Mouse (Mus musculus) kidney, postnatal 0 days (tissue): ENCODE results near the gene 4932438H23Rik. TPM values are rescaled to one million over a fixed set of nuclear protein-coding genes. Genes with fewer than 3 reads are reported as not detected.
A peak's percentile ranks its signal among the peaks of the same experiment; 100 is the strongest.

Experiments used
- ATAC-seq: fragments of 200-750 bp; cut with Nextera tagmentation; replicated peaks from 2 replicates; pipeline ENCODE4 v1.8.0; 2017; ENCODE audit warnings: low read depth, moderate number of reproducible peaks, moderate TSS enrichment, moderate library complexity; ENCODE audit not compliant: low FRiP score
- DNase-seq: peaks from one replicate; pipeline ENCODE4 v3.0.0-alpha.2; 2016; ENCODE audit warnings: low spot score
- H3K27ac ChIP-seq: fragments of 300-500 bp; sonication (generic); 2 replicates; pipeline ENCODE4 v1.5.1; 2014; ENCODE audit warnings: mild to moderate bottlenecking
- H3K27me3 ChIP-seq: fragments of 300-500 bp; sonication (generic); 2 replicates; pipeline ENCODE4 v1.6.1; 2014; ENCODE audit warnings: low read length, mixed read lengths; ENCODE audit not compliant: insufficient read depth
- H3K36me3 ChIP-seq: fragments of 300-500 bp; sonication (generic); 2 replicates; pipeline ENCODE4 v1.6.1; 2014; ENCODE audit warnings: low read length, mixed read lengths; ENCODE audit not compliant: insufficient read depth
- H3K4me1 ChIP-seq: fragments of 300-500 bp; sonication (generic); replicated peaks from 2 replicates; pipeline ENCODE4 v1.6.1; 2014; ENCODE audit warnings: antibody characterized with exemption, low read length, mixed read lengths; ENCODE audit not compliant: insufficient read depth
- H3K4me2 ChIP-seq: fragments of 300-500 bp; sonication (generic); 2 replicates; pipeline ENCODE4 v1.6.1; 2014; ENCODE audit warnings: mild to moderate bottlenecking, low read length, moderate library complexity, mixed read lengths
- H3K4me3 ChIP-seq: fragments of 300-500 bp; sonication (generic); replicated peaks from 2 replicates; pipeline ENCODE4 v1.5.1; 2014; ENCODE audit warnings: low read depth, low read length
- H3K9ac ChIP-seq: fragments of 300-500 bp; sonication (generic); 2 replicates; pipeline ENCODE4 v1.6.1; 2014; ENCODE audit warnings: low read depth, low read length
- H3K9me3 ChIP-seq: fragments of 300-500 bp; sonication (generic); replicated peaks from 2 replicates; pipeline ENCODE4 v1.6.1; 2016; ENCODE audit warnings: low read length, inconsistent platforms, mixed read lengths
- CTCF ChIP-seq: IDR thresholded peaks from 2 replicates; pipeline ENCODE4 v1.5.1; 2016; ENCODE audit warnings: antibody characterized with exemption, low read depth, mild to moderate bottlenecking, moderate library complexity
- WGBS: fragments of 180-500 bp; shearing (Covaris S2); extraction: QIAGEN DNeasy Blood & Tissue Kit; methylation state at CpG from one replicate; pipeline ENCODE4 v1.1.7; 2014; 5-methylcytosine and 5-hydroxymethylcytosine counted together
- polyA plus RNA-seq: library from polyadenylated mRNA; unstranded; fragments of >200 nt; fragmentation: Nextera tagmentation; extraction: Ambion mirVana; gene quantifications from 2 replicates; pipeline ENCODE4 v1.2.1, GENCODE M21; 2015

Gene 4932438H23Rik
- polyA plus RNA-seq, 1 experiment from 2014 or later: 0.07 TPM

- no peak for ATAC-seq
- TF ChIP-seq CTCF: no peak
- Histone ChIP-seq H3K36me3 (peaks cover 75% of the 10 kb centered on the region), H3K4me3 (no peak overlapping the region), H3K4me2 (no peak overlapping the region), H3K27me3 (no peaks in the 10 kb centered on the region), H3K27ac (no peak overlapping the region), H3K4me1 (no peaks in the 10 kb centered on the region), H3K9ac (no peak overlapping the region), H3K9me3 (no peaks in the 10 kb centered on the region)
- no peak for DNase-seq
- 91% methylated on average over 2 of the region's 2 CpGs for WGBS
Measured at GRCm38 (mm10) chr16:91029901-91030300, 65.0 kb downstream of the 4932438H23Rik start.

GRCm38 (mm10) chr16:91029161-91029743, 65.7 kb downstream of the 4932438H23Rik start:
- Histone ChIP-seq H3K4me3 (no peak overlapping the region), H3K4me1 (no peaks in the 10 kb centered on the region), H3K9ac (no peak overlapping the region), H3K9me3 (no peaks in the 10 kb centered on the region), H3K27ac (no peak overlapping the region), H3K4me2 (no peak overlapping the region), H3K27me3 (no peaks in the 10 kb centered on the region), H3K36me3 (peaks cover 75% of the 10 kb centered on the region)
- DNase-seq (no peak), ATAC-seq (no peak)
- no peak for TF ChIP-seq CTCF
- 91% methylated on average over 8 of the region's 8 CpGs for WGBS

GRCm38 (mm10) chr16:91026290-91026689, 68.6 kb downstream of the 4932438H23Rik start:
- 89% methylated on average over 4 of the region's 4 CpGs for WGBS
- H3K27me3 ChIP-seq: no peaks in the 10 kb centered on the region
- H3K4me1 ChIP-seq: no peaks in the 10 kb centered on the region
- DNase-seq (no peak), ATAC-seq (no peak)
- H3K9me3 ChIP-seq: no peaks in the 10 kb centered on the region
- peaks cover 71% of the 10 kb centered on the region for H3K36me3 ChIP-seq
- no peak overlapping the region for H3K27ac ChIP-seq
- no peak for TF ChIP-seq CTCF
- H3K4me3 ChIP-seq: no peak overlapping the region
- no peak overlapping the region for H3K4me2 ChIP-seq
- H3K9ac ChIP-seq: no peak overlapping the region

GRCm38 (mm10) chr16:91023384-91023783, 71.5 kb downstream of the 4932438H23Rik start:
- H3K9me3 ChIP-seq: no peaks in the 10 kb centered on the region
- WGBS: 87% methylated on average over 1 of the region's 1 CpGs
- H3K9ac ChIP-seq: no peak overlapping the region
- peak; percentile 19 for DNase-seq
- no peak overlapping the region for H3K27ac ChIP-seq
- no peak for ATAC-seq
- H3K27me3 ChIP-seq: no peaks in the 10 kb centered on the region
- TF ChIP-seq CTCF: peak; percentile 67
- peaks cover 76% of the 10 kb centered on the region for H3K36me3 ChIP-seq
- H3K4me1 ChIP-seq: no peaks in the 10 kb centered on the region
- H3K4me3 ChIP-seq: no peak overlapping the region
- no peak overlapping the region for H3K4me2 ChIP-seq

GRCm38 (mm10) chr16:91020842-91021483, 74.0 kb downstream of the 4932438H23Rik start:
- H3K4me3 ChIP-seq: no peak overlapping the region
- no peaks in the 10 kb centered on the region for H3K27me3 ChIP-seq
- H3K27ac ChIP-seq: no peak overlapping the region
- H3K9me3 ChIP-seq: no peaks in the 10 kb centered on the region
- H3K4me1 ChIP-seq: no peaks in the 10 kb centered on the region
- TF ChIP-seq CTCF: no peak
- ATAC-seq (no peak), DNase-seq (no peak)
- no peak overlapping the region for H3K4me2 ChIP-seq
- WGBS: 89% methylated on average over 10 of the region's 10 CpGs
- H3K36me3 ChIP-seq: peaks cover 72% of the 10 kb centered on the region
- no peak overlapping the region for H3K9ac ChIP-seq

GRCm38 (mm10) chr16:91019476-91019875, 75.4 kb downstream of the 4932438H23Rik start:
- no peak overlapping the region for H3K4me3 ChIP-seq
- peaks cover 67% of the 10 kb centered on the region for H3K36me3 ChIP-seq
- H3K27me3 ChIP-seq: no peaks in the 10 kb centered on the region
- WGBS: 98% methylated on average over 4 of the region's 4 CpGs
- no peak for ATAC-seq
- H3K9me3 ChIP-seq: no peaks in the 10 kb centered on the region
- no peak for DNase-seq
- TF ChIP-seq CTCF: no peak
- H3K4me1 ChIP-seq: no peaks in the 10 kb centered on the region
- no peak overlapping the region for H3K27ac ChIP-seq
- no peak overlapping the region for H3K9ac ChIP-seq
- H3K4me2 ChIP-seq: no peak overlapping the region
